Mouse (Mus musculus): ENCODE data around the gene Dip2b.
"Not testable (repeated sequence)": the region's sequence is repeated elsewhere in the genome, so short reads cannot be mapped to it uniquely, and the experiment has no call there.

Gene Dip2b

DNA sequence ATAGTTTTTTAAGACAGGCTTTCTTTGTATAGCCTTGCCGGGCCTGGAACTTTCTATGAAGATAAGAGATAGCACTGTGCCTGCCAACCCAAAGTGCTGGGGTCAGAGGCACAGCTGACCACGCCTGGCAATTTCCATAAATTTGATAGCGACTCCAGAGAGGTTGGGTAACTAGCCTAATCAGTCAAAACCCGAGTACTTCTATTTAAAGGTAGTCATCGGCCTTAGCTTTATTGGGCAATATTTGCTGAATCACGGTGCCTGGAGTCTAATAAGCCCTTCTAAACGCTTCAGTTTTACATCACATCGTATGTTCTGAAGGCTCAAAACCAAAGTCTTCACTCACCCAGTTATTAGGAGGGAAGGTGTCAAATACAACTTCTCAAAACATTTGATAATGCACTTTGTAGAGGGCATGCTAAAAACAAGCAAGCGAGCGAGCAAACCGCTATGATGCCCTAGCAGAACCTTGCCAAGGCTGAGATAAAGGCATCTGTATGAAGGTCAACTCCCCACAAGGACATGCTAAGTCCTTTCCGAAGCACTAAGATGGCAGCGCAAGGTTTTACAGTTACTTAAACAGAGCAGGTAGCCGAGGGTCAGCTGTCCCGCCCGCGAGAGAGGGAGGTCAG is 188.7 kb downstream of the Dip2b start:
- peak; percentile 32 for DNase-seq

DNA sequence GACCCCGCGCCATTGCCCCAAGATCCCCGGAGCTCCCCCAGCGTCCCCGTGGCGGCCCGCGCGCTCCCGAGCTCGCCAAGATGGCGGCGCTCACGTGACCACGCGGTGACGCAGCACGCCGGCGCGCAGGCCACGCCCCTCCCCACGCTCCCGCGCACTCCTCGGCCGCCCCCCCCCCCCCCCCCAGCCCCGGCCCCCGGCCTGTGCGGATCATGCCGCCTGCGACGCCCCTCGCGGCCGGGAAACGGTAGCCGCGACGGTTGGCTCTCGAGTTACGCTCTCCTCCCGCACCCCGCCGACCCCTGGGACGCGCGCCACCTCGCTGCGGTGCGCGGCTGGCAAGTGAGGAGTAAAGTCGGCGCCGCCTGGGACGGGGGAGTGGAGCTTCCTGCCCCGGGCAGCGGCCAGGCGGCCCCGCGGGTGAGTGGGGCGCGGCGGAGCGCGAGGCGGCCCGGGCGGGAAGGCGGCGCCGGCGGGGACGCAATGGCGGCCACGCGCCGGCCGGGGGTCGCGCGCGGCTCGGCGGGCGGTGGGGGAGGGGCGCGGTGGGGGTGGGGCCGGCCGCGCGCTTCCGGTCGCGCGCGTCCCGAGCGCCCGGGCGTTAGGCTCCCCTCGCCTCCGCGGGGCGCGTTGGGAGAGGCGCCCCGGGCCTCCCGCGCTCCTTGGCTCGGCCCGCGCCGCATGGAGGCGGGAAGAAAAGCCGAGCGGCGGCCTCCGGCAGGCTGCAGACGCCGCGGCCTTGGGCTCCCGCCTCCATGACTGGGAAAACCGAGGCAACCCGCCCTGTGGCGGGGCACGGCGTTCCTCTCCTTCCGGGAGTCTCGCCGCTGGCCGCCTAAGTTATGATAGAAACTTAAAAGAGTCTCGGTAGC is 189.4 kb downstream of the Dip2b start, which contains the start of gene Atf1:
TSS of gene Atf1 (plus strand) at position 157 of the 872 bp plus-strand sequence.
- peak; percentile 97 for DNase-seq

DNA sequence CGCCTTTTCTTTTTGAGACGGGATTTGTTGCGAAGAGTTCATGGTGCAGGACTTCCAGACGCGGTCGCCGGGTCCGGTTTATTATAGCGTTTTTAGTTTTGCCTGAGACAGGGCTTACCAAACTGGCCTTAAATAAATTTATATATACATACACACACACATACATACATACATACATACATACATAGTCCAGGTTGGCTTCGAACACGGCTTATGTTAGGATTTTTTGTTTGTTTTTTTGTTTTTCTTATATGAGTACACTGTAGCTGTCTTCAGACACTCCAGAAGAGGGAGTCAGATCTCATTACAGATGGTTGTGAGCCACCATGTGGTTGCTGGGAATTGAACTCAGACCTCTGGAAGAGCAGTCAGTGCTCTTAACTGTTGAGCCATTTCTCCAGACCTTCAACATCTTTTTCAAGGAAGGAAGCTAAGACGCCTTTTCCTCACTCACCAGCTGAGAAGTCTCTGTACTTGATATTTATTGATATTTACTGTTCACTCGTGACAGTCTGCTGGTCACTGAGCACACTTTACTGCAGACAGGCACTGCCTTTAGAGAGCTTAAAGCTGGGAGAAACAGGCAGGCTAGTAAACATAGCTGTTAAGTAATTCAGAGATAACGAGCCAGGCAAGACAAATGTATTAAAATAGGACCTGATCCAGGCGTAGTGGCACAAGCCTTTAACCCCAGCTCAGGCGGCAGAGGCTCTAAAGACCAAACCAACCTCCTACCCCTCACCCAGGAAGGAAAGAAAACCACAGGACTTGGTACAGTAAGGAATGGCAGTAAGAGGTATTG is 190.3 kb downstream of the Dip2b start:
- DNase-seq = no peak

DNA sequence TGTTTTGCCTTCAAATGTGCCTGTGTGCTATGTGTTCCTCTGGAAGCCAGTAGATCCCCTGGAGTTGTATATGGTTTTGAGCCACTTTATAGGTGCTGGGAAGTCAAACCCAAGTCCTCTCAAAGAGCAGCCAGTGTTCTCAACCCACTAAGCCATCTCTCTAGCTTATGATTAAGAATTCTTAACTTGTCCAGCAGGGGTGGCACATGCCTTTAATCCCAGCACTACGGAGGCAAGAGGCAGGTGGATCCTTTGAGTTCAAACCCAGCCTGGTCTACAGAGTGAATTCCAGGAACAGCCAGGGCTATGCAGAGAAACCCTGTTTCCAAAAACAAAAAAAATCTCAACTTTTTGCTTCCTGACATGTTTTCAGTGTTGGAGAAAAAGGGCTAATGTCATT is 192.2 kb downstream of the Dip2b start:
- no peak for DNase-seq

DNA sequence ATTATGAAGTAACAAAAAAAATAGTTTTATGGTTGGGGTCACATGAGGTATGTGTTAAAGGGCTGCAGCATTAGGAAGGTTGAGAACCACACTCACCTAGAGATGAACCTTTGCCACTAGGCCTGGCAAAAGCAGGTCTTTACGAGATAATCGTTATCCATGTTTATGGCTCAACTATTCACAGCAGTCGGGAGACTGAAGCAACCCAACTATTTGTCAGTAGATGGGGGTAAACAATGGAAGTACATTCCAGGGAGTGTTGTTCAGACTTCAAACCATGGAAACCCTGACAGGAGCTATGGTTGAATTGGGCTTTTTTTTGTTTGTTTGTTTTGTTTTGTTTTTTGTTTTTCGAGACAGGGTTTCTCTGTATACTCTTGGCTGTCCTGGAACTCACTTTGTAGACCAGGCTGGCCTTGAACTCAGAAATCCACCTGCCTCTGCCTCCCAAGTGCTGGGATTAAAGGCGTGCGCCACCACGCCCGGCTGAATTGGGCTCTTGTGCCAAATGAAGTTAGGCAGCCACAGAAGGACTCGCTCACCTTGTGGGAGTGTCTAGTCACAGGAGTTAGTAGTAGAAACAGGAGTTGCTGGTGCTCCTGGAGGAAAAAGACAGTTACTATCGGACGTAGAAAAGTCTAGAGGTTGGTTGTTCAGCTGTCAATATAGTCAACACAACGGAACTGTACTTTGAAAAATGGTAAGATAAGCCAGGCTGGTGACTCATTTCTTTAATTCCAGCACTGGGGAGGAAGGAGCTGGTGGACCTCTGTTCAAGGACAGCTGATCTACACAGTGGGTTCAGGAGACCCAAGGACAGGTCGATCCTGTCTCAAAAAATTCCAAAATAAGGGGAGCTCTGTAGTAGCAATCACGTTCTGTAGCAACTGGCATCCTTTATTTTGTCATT is 193.4 kb downstream of the Dip2b start:
- DNase-seq = no peak

DNA sequence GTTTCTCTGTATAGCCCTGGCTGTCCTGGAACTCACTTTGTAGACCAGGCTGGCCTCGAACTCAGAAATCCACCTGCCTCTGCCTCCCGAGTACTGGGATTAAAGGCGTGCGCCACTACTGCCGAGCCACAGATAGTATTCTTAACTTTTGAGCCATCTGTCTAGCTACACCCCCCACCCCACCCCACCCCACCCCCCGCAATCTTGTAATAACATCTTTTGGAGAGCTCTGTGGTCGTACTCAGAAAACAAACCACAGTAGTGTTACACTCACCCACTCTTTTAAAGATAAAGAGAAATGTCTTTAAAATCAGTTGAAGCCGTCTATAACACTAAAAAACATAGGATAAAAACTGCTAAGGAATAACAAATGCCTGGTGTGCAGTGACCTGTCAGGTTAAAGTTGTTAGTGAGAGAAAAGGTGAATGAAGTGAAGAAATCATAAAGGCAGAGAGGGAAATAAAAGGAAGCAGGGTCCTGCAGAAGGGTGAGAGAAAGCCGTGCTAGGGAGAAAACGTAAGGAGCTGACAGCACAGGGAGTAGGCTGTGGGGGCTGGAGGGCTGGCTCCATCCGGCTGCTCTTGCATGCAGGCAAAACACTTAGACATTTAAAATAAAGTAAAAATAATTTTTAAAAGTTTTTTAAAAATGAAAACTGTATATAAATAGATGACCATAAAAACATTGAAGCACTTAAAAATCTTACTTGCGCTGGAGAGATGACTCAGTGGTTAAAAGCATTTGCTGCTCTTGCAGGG is 196.9 kb downstream of the Dip2b start:
- DNase-seq = no peak

DNA sequence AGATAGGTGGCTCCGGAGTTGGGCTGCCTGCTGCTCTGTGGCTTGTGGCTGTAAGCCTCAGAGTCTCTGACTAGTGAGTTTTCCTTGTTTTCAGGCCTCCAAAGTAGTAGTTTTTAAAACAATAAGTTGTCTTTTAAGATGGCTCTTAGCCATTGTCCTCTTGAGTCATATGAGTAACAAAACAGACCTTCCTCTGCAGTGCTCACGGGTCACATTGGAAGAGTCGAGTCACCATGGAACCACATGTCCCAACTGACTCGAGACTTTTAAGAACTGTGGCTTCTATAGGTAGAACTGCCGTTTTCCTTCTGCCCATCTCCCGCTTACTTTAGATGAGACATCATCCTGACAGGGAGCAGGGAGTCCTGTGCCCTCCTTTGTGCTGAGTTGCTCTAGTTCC is 198.5 kb downstream of the Dip2b start:
- DNase-seq = no peak

DNA sequence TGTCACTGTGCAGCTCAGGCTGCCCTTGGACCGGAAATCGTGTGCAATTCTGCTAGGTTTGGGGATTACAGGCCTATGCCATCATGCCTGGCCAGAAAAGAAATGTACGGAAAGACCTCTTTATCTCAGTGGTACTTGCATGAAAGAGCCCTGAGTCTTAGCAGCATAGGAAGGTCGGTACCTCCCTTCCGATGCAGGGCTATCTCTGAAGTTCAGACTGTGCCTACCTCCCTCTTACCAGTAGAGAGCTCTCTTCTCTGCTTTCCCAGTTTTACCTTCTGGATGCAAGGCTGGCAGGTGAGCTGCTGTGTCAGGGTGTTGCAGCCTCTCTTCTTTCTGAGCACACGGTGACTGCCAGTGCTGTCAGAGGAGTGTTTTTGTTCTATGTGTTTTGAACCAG is 203.3 kb downstream of the Dip2b start:
- no peak for DNase-seq

DNA sequence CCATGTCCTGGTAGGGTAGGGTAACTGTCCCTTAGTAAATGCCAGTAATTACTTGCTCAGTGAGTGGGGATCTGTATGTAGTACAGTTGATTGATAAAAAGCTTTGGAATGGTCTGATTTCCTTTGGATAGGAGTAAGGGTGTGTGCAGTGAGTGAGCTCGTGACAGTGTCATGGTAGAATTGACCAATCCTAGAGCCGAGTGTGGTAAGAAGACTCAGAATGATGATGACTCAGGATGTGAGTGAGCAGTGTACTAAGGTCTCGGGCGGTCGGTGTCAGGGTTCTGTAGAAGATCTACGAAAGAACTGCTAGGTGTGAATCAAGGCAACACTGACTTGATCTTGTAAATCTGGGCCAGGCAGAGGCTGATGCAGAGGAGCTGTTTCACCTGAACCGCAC is 207.5 kb downstream of the Dip2b start:
- no peak for DNase-seq

DNA sequence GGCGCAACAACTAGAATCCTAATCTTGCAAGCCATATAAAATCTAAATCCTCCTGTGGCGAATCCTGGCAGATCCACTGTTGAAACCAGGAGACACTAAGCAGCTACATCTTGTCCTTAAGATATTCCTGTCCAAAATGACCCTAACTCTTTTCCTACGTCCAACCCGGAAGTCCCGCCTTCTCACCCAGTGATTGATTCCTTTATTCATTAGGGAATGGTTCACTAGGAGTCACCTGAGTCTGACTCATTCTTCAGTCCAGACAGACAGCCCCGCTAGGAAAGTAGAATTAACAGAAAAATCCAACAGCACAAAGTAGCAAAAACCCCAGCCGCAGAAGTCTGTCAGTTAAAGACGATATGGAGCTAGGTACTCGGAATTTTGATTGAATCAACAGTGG is 208.8 kb downstream of the Dip2b start:
- DNase-seq = no peak

DNA sequence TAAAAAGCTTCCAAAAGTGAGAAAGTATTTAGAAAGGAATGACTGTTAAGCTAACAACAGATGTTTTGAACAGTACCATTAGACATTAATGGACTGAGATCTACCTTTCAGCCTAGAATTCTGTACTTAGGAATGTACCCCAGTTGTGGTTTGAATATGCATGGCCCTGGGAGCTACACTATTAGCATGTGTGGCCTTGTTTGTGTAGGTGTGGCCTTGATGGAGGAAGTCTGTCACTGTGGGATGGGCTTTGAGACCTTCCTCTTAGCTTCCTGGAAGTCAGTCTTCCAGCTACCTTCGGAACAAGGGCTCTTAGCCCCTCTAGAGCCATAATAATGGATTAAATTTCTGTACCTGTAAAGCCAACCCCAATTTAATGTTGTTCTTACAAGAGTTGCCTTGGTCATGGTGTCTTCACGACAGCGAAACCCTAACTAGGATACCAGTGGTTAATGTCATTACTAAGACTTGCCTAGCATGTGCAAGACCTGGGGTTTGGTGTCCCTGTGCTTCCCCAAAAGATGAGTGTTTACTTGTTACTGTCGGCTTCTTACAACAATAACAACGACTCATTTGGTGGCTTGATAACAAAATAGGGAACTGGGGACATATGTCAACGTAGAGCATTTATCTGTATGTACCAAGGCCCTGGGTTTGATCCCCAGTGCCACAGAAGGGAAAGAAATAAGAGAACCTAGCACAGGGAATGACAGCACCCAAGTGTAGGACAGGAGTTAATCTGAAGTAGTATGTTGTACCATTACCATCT is 210.4 kb downstream of the Dip2b start:
- no peak for DNase-seq

DNA sequence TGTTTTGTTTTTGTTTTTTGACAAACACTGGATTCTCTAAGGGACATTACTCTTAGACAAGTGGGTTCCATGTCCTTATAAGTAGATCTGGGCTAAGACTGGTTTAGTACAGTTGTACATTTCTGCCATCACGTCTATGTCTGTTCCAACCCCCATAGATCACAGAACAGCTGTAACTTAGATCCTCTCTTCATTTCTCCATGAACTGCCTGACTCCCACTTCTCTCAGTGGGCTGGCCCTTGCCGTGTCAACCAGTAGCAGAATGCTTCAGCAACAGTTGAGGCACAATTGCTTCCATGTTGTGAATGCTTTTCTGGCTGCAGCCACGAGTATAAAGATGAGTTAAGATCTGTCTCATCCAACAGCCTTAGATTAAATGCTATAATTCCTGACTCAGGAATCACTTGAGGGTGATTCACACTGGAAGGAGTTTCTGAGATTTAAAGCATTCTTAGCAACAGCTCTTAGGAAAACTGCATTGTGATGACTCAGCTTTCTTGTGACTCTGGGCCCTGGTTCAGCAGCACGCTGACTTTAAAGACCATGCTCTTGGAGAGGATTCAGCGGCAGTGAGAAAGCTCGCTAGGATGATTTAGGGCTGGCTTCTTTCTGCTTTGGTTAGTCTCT is 212.8 kb downstream of the Dip2b start:
- no peak for DNase-seq

DNA sequence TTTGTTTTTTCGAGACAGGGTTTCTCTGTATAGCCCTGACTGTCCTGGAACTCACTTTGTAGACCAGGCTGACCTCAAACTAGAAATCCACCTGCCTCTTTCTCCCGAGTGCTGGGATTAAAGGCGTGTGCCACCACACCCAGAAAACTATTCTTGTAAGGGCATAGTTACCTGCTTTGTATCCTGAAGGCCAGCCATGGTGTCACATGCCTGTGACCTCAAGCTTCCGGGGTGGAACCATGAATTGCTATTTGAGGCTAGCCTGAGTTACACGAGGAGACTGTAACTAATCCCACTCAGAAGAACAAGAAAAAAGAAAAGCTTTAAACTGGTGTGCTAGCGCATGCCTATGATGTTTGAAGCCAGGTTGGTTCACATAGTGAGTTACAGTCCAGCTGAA is 217.9 kb downstream of the Dip2b start:
- no peak for DNase-seq

DNA sequence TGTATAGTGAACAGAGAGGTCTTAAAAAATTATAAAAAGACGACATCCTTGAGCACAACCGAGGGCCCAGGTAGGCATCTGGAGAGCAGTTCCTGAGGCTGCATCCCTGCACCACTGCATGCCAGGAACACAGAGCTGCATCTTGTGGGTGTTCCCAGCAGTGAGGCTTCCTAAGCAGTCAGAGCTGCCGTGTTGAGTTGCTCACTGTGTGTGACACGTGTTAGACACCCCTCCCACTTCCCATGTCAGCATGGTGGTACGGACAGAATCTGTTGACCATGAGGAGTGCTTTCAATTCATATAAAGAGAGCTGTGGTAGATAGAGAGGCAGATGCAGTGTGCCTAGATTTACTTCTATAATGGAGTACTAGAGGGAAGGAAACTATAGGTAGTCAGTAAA is 218.8 kb downstream of the Dip2b start:
- no peak for DNase-seq

DNA sequence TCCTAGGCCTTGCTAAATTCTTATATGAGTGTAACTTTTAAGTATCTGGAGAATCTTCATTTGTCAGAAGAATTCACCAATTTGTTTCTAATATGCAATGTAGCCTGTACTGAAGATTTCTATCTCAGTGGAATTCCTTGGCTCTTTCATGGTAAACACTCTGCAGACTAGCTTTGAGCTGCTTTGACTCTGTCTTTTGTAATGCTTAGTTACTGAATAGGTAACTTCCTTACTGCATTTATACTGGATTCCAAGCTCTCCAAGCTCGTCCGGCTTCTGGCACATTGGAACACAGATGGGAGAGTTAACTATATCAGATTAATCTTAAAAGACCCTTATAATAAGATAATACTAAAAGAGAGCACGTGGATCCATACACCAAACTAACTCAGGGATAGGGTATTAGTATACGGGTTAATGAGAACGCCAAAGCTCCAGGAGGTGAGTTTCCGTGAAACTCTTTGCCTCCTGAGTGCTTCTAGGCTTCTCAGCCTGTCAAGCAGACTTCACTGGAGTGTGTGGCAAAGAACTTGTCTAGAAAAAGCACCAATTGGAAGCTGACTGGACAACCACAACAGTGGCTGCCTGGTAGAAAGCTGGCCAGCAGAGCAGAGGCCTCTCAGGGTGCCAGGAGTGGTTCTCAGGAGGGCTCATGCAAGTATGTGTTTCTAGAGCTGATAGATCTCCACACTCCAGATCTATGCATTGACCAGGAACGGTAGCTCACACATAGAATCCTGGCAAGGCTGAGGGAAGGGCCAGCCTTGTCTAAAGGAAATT is 220.4 kb downstream of the Dip2b start:
- DNase-seq = no peak

DNA sequence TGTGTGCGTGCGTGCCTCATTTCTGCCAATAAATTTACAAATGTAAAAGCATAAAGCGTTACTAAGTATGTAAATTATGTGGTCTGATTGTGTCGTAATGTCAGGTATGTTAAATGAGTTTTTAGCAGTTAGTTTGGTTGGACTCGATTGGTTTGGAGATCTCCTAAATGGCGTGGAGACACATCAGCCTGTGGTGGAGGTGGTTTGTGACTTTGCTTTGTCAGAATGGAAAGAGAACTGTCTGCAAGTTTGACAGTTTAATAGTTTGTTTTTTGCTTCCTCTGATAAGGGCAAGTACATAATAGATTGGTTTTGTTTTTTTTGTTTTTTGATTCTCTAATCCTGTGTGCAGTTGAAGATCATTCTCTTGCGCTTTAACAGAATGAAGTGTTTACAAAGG is 221.9 kb downstream of the Dip2b start:
- not testable (repeated sequence) for DNase-seq

DNA sequence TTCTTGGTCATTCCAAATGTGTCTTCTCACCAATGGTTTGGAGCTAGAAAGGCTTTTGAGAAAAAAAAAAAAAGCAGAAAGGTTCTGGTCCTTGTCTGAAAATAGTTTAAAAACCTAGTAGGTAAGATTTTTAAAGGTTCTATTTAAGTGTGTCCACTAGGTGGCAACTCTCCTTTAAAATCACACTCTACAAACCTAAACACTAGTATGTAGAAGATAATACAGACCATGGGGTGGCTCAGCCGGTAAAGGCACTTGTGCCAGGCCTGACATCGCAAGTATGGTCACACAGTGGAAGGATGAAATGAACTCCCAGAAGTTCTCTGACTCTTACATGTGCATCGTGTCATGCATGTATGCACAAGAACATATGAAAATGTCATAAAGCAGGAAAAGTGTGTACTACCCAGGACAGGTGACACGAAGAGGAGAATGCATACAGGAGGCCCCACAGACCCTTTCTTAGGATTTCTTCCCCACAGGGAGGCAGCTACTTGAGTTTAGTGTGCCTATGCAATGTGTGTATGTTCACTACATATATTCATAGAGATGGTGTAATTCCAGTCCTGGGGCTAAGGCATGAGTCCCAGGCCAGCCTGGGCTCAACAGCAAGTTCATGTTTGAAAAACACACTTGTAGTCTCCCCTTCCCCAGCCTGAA is 224.9 kb downstream of the Dip2b start:
- DNase-seq = peak; percentile 48

DNA sequence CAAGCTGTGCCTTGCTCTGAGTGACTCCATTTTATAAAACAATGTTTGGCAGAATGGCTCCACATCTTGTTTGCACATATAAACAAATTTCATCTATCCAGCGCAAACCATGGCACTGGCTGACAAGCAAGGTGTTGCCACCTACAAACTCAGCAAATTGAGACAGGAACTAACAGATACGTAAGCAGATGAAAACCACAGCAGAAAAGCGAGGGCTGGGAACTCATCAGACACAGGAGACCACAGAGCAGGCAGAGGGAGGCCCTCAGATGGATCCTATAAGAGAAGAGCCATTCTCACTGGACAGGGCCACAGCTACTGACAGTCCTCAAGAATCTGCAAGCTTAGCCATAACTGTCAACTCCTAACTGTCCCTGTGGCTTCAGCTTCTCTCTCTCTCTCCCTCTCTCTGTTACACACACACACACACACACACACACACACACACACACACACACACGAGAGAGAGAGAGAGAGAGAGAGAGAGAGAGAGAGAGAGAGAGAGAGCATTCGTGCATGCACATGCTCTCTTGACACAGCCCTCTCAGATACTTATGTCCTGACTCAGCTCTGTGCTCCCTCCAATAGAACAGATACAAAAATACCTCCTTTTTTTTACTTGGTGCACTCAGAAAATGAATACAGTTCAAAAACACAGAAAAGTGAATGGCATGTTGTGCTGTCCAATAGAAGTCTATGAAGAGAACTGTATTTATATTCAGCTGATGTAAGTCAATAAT is 227.3 kb downstream of the Dip2b start:
- DNase-seq = no peak

Data from embryo, embryonic 11 days (tissue).